Mouse (Mus musculus) adrenal gland, adult 18-20 months (tissue): ENCODE results near the gene Mfsd10. TPM values are rescaled to one million over a fixed set of nuclear protein-coding genes. Genes with fewer than 3 reads are reported as not detected.
A peak's percentile ranks its signal among the peaks of the same experiment; 100 is the strongest.

Experiments
- DNase-seq, 2 experiments: peaks; one replicate each; pipeline ENCODE4 v3.0.0; 2021 to 2022; ENCODE audit warnings: low spot score in 2 of 2
- long read RNA-seq, 2 experiments: library from polyadenylated mRNA; stranded (forward); transcript quantifications; one replicate each; pipeline ENCODE4 v2.0.0; 2021
- total RNA-seq, 2 experiments: library from RNA; stranded (reverse); gene quantifications; 1 replicate in 1 of 2; 2 replicates in 1 of 2; pipeline ENCODE4 v1.2.3; 2021

Gene Mfsd10
- total RNA-seq = 10 to 100 TPM; 30.9 to 32.2 TPM
- long read RNA-seq, experiment 1, transcript Mfsd10-201 (13 exons, 1,907 nt) = major isoform, 10 of 27 reads
- long read RNA-seq, experiment 1, partial matches to known transcripts = 2 of 27 reads
- long read RNA-seq, experiment 1, other reads (novel, unspliced or antisense) = 11 of 27 reads
- long read RNA-seq, experiment 2, transcript Mfsd10-203 (13 exons, 1,754 nt) = minor isoform, 10 of 55 reads
- long read RNA-seq, experiment 2, transcript Mfsd10-202 (13 exons, 1,906 nt) = minor isoform, 6 of 55 reads
- long read RNA-seq, experiment 2, transcript Mfsd10-201 (13 exons, 1,907 nt) = major isoform, 16 of 55 reads
- long read RNA-seq, experiment 2, partial matches to known transcripts = 2 of 55 reads
- long read RNA-seq, experiment 2, other reads (novel, unspliced or antisense) = 19 of 55 reads

DNA sequence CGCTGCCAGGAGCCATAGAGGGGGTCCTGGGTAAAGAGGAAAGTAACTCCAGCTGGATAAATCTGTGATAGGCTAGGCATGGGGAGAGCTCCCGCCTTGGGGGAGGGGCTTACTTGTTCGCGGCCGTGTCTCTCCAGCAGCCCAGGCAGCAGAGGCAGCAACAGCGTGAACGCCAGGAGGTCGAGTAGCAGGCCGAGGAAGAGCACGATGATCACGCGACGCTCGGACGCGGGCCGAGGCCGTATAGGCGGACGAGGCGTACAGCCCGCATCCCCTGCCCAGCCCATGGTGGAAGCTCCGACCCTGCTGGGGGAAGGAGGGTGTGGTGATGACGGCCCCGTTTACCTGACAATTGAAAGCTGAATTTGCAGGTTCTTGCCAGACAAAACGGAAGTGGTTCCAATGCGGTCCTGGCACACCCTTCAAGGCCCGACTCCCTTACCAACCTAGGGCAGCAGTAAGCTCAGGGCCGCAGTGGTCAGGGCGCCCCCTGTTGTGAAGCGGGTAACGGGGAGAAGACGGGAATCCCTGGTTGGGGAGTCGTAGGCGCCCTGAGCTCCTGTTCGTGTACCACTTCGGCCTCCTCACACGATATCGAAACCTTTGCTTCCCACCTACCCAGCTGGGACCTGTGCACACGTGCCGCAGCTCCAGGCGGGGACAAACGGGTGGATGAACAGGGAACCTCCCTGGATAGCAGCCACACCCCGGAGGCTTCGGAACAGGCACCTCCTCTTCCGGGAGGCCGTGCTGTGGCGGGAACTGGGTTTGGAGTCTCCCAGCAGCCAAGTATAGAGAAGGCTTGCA is at the start of gene Mfsd10:
Mfsd10 (minus strand) TSS at position 732 of the 807 bp plus-strand sequence.
- peak; percentile 70 to 73 for DNase-seq

DNA sequence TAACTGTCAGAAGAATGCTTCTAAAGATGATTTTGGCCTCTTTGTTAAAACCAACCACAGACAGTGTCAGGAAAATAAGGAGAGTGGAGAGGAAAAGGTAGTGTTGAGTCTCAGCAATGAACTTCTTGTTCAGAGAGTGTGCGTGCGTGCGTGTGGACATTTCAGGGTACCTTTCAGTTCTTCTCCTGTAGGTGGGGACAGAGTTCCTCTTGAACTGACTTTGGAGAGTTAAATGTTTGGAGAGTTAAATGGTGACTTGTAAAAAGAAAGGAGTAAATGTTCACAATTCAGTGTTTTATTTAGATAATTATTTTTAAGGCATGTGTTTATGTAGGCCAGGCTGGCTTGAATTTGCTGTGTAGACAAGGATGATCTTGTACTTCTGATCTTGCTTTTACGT is 33.3 kb upstream of the Mfsd10 start:
- no peak for DNase-seq

- no peak for DNase-seq
These were observed 32.5 kb upstream of the Mfsd10 start for GRCm38 (mm10) chr5:34669493-34669892.

DNA sequence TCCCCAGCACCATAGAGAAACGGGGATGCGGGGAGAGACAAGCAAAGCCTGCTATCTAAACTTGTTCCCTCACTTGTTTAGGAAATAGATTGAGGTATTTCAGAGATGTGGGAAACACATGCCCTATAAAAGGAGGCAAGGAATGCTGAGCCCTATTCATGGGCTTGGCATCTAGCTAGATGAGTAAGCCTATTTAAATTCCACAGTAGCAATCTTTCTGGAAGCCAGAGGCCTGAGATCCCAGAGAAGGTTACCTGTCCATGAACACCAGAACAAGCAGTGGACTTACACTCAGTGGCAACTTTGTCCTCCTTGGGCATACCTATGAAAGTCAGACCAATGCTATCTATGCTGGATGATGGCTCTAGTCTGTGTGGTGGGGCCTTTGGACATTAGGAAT is 26.2 kb upstream of the Mfsd10 start:
- DNase-seq = no peak

GRCm38 (mm10) chr5:34661909-34662308 is 24.9 kb upstream of the Mfsd10 start:
- DNase-seq = no peak

GRCm38 (mm10) chr5:34660591-34661130 is 23.6 kb upstream of the Mfsd10 start:
- no peak for DNase-seq

DNA sequence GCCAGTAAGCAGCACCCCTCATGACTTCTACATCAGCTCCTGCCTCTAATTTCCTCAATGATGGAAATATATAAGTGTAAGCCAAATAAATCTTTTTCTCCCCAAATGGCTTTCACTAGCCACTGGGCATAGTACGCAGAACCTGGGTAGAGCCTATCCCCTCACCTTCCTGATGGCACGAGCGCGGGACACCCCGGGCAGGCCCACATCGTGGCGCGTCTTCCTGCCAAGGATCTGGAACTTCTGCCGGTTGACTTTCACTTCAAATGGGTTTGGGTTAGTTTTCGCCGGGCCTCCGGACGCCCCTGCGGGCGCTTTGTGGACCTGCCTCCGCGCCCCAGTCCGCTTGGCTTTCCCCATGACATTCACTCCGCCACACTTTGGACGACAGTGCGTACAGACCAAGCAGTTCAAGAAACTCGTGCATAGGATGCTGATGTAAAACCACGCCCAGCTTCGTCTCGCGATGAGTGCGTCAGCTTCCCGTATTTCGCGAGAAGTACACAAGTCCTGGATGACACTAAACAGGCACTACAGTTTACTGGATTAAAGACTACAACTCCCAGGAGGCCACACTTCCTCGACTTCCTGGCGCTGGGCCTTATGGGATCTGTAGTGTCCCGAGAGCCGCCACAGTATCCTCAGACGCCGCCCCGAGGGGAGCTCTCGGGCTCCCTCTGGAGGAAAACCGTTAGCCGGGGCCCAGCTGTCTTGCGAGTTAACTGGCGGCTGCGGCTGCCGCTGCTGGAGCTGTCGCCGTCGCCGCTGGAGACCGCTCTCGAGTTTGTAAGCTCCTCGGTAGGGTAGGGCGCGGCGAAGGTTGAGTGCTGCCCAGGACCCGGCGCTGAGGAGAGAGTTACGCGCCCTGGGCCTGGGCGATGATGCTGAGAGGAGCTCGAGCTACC is 22.9 kb upstream of the Mfsd10 start, which contains the start of the genes Nop14 and Grk4:
Nop14 (minus strand) TSS at position 463 of the 905 bp plus-strand sequence.
Grk4 (plus strand) TSS at position 694 of the 905 bp plus-strand sequence.
- DNase-seq = peak; percentile 97 to 98

GRCm38 (mm10) chr5:34657556-34657955 is 20.5 kb upstream of the Mfsd10 start:
- no peak for DNase-seq

DNA sequence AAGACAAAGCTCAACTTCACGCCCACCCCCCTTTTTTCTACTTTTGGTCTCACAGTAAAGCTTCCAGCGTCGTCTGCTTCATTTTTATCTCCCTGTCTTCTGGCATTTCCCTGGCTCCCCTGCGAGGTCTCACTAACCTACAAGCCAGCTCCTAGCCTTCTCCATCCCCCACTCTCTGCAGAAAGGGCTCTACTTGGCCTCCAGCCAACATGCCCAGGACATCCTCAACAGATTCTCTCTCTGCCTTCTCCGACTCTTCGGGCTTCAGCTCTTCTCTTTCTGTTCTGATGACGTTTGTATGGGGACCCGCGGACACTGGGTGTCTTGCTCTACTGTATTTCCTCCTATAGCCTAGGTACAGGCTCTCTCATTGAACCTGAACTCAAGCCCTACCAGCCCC is 17.9 kb upstream of the Mfsd10 start:
- DNase-seq = no peak

GRCm38 (mm10) chr5:34652961-34653360 is 15.9 kb upstream of the Mfsd10 start:
- no peak for DNase-seq

GRCm38 (mm10) chr5:34647581-34647980 is 10.6 kb upstream of the Mfsd10 start:
- DNase-seq = peak; percentile 51 to 66

DNA sequence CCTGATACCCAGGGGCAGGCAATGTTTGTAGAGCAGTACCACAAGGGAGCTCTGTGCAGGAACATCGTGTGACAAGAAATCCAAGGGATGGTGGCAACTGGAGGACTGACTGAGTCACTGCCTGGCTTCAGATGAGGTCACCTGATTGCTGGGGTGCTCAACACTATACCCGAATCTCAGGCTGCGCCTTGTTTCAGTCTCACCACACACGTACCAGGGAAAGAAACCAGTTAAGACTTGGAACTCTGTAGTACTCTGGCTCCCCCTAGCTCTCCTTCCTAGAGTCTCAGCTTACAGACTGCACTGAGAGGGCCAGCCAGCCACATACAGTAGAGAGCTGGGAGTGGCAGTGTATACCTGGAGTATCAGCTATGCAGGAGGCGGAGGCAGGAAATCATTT is 5.9 kb upstream of the Mfsd10 start:
- no peak for DNase-seq

- DNase-seq = no peak
These were observed 5.0 kb upstream of the Mfsd10 start for GRCm38 (mm10) chr5:34641991-34642390.

DNA sequence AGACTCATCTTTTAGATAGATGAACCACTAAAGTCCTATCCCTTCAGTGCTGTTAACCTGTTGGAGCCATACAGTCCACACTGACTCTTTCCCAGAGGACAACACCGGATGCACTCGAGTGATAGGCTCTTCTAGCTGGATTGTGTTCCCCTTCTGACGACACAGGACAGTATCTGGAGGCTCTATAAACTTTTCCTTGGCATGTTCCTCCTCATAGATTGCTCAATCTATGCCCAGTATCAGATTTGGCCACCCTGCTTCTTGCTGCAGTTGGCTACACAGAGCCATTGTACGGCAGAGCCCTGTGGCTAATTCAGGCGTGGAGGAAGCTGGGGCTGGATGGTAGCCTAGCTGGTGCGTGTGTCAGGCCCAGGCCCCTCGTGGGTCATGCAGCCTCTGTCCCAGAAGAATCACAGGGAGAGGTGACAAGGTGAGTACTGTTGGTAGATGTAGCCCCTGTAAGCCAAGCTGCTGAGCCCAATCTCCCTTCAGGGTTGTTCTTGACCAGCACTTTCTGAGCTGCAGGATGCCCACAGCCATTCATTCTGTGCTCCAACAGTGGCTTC is 662 bp upstream of the Mfsd10 start:
- DNase-seq = no peak

- DNase-seq = no peak
These were observed 1.3 kb downstream of the Mfsd10 start for GRCm38 (mm10) chr5:34635665-34636192.

GRCm38 (mm10) chr5:34634746-34635400 is 2.1 kb downstream of the Mfsd10 start:
- no peak for DNase-seq

DNA sequence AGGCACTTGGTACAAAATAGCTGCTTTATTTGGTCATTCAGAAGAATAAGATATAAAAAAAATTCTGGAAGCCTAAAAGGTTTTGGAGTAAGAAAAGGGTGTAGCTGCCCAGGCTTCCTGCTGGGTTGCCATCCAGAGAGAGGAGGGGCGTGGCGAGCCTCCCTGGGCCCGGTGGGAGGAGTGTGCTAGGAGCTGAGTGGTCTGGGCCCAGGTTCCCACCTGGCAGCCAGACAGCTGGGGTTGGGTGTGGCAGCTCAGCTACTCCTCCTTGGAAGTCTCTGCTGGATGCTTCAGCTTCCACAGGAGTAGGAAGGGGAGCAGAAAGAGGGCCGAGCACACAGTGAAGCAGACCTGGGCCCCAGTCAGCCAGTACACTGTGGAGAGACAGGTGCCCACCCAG is 3.4 kb downstream of the Mfsd10 start:
- no peak for DNase-seq

DNA sequence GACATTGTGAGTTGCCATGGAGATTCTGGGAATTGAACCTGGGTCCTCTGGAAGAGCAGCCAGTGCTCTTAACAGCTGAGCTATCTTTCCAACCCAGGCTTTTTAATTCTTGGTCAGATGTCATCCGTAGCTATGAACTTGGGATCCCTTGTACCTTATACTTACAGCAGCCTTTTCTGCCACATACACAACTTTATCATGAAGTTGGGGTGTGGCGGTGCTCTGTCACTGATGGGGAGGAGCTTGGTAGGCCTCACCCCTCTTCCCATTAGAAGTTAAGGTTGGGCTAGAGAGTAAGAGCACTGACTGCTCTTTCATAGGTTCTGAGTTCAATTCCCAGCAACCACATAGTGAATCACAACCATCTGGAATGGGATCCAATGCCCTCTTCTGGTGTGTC is 4.0 kb downstream of the Mfsd10 start:
- no peak for DNase-seq

DNA sequence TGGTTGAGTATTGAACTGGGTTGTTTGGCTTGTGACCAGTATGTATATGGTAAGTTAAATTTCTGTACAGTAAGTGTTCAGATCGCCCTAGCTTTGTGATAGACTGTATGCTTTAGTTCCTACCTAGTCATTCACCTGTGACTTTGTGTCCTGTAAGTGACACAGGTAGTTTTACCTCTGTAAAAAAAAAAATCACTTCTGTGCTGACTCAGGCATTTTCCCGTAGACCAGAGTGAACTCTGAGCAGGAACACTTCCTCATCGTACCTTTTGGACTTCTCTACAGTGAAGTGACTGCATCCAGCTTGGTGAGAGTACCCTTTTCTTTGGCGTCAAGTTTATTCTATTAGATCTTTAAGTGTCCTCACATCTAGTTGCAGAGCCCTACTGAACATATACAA is 27.0 kb downstream of the Mfsd10 start:
- no peak for DNase-seq

GRCm38 (mm10) chr5:34608226-34608625 is 28.8 kb downstream of the Mfsd10 start:
- DNase-seq = no peak
